Mouse (Mus musculus): Measurements from ENCODE around the gene Olfr618.

DNA sequence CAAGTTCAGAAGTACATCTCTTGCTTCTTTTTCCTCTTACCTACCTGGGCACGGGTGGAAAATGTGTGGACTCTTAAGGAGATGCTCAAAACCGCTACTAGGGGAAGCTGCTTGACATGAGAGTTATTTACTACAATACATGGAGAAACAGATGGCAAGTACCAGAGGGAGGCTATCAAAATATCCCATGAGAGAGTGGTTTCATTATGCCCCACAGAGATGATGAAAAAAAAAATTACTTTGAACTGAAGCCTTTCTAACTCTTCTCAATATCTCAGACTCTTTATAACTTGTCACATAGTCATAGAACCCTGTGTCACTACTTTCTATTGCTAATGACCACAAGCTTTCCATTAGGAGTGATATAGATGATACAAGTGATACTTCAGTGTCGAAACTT is 20.9 kb upstream of the Olfr618 start, which contains the start of gene Olfr616:
- TF ChIP-seq POLR2A (IDR thresholded peaks at IDR 0.05; ENCODE audit: borderline replicate concordance, control insufficient read depth, low read depth, low read length) (no peak), CTCF (IDR thresholded peaks at IDR 0.05; ENCODE audit: control insufficient read depth, insufficient read depth, low read length) (no peak)
